ENCODE assay signal across 18 mouse cellular contexts in genomic region chr14:23542131-23542530, GRCm38 (mm10).
"Had no signal": no experiment of that assay in that cellular context is flagged by ENCODE, and none has a peak within 500 bp of the region (broad histone marks: within the 10 kb centered on the region; RNA-seq: fewer than 3 reads in every experiment).

No protein-coding gene starts in this region.

- H3K36me3 ChIP-seq: midbrain, embryonic 10.5 days; neural tube, embryonic 13.5 days; neural tube, embryonic 15.5 days had no signal

- H3K4me2 ChIP-seq: lung, embryonic 14.5 days; neural tube, embryonic 13.5 days; neural tube, embryonic 15.5 days had no signal

- ATAC-seq: midbrain, embryonic 16.5 days had no signal

- DNase-seq: lung, adult 18-20 months; lung, embryonic 14.5 days; lung, postnatal 10 days; lung, postnatal 4 days; midbrain, embryonic 14.5 days; retina, postnatal 1 day; right cerebral cortex, adult 18-20 months; right cerebral cortex, postnatal 25 days; right cerebral cortex, postnatal 4 days; spleen, adult 18-20 months; thymus, adult 18-20 months; thymus, postnatal 14 days; thymus, postnatal 36 days had no signal

- H3K9me3 ChIP-seq: midbrain, embryonic 10.5 days; neural tube, embryonic 13.5 days had no signal

- H3K9ac ChIP-seq: lung, embryonic 14.5 days; neural tube, embryonic 13.5 days; neural tube, embryonic 15.5 days had no signal

- H3K4me3 ChIP-seq: midbrain, embryonic 10.5 days; myocyte; neural tube, embryonic 13.5 days; neural tube, embryonic 15.5 days had no signal

- H3K4me1 ChIP-seq: midbrain, embryonic 10.5 days; neural tube, embryonic 13.5 days; neural tube, embryonic 15.5 days had no signal

- H3K27ac ChIP-seq: midbrain, embryonic 10.5 days; neural tube, embryonic 13.5 days; neural tube, embryonic 15.5 days had no signal

- H3K27me3 ChIP-seq: neural tube, embryonic 13.5 days; neural tube, embryonic 15.5 days had no signal
